Mouse (Mus musculus) midbrain, embryonic 14.5 days (tissue): Measurements from ENCODE around the gene Tfr2. TPM values are rescaled to one million over a fixed set of nuclear protein-coding genes. Genes with fewer than 3 reads are reported as not detected.

ENCODE experiments used
- microRNA-seq: library from miRNA; unstranded; fragments of <30 nt; microRNA quantifications from one replicate; pipeline ENCODE4, GENCODE M21; 2016
- polyA plus RNA-seq: library from polyadenylated mRNA; unstranded; fragments of >200 nt; fragmentation: Nextera tagmentation; extraction: Ambion mirVana; gene quantifications from 2 replicates; pipeline ENCODE4 v1.2.1, GENCODE M21; 2014

Tfr2 gene
- polyA plus RNA-seq, 1 experiment from 2014 or later: 4.0 TPM

Small RNA genes lying within 50 kb of the gene (microRNA-seq; reads per million reads assigned to microRNA genes)
- gene Mir6418: 2.6 reads per million, percentile 18 among the genes with 10 or more reads in this experiment

Other genes starting within 250 kb of the Tfr2 start
- 17.1 and 18.6 TPM in 2 replicates for gene Slc12a9, start 236.2 kb upstream of the Tfr2 start, polyA plus RNA-seq
- 3.4 and 8.5 TPM in 2 replicates for gene Ephb4, start 219.7 kb upstream of the Tfr2 start, polyA plus RNA-seq
- gene Zan, start 92.8 kb upstream of the Tfr2 start, polyA plus RNA-seq: 0.11 and 0.12 TPM in 2 replicates
- gene Pop7, start 67.3 kb upstream of the Tfr2 start, polyA plus RNA-seq: 83.7 and 103 TPM in 2 replicates
- gene Gigyf1, start 51.3 kb upstream of the Tfr2 start, polyA plus RNA-seq: 17.0 and 23.5 TPM in 2 replicates
- gene Epo, start 36.6 kb upstream of the Tfr2 start, polyA plus RNA-seq: not detected in 2 replicates
- gene Gnb2, start 36.3 kb upstream of the Tfr2 start, polyA plus RNA-seq: 633 and 757 TPM in 2 replicates
- gene Actl6b, start 16.3 kb upstream of the Tfr2 start, polyA plus RNA-seq: 234 and 291 TPM in 2 replicates
- gene Mospd3, start 31.2 kb downstream of the Tfr2 start, polyA plus RNA-seq: 67.2 and 83.9 TPM in 2 replicates
- 3.0 and 11.7 TPM in 2 replicates for gene Pcolce, start 43.9 kb downstream of the Tfr2 start, polyA plus RNA-seq
- 0.09 and 0.18 TPM in 2 replicates for gene Fbxo24, start 59.2 kb downstream of the Tfr2 start, polyA plus RNA-seq
- 18.1 and 21.9 TPM in 2 replicates for gene Lrch4, start 59.3 kb downstream of the Tfr2 start, polyA plus RNA-seq
- gene Gm20605, start 59.3 kb downstream of the Tfr2 start, polyA plus RNA-seq: 4.4 and 6.0 TPM in 2 replicates
- 4.1 and 5.6 TPM in 2 replicates for gene Sap25, start 71.5 kb downstream of the Tfr2 start, polyA plus RNA-seq
- not detected in 2 replicates for gene Irs3, start 75.9 kb downstream of the Tfr2 start, polyA plus RNA-seq
- 10.3 and 12.8 TPM in 2 replicates for gene Agfg2, start 114.9 kb downstream of the Tfr2 start, polyA plus RNA-seq
- gene Nyap1, start 171.8 kb downstream of the Tfr2 start, polyA plus RNA-seq: 16.2 and 28.8 TPM in 2 replicates
- gene Tsc22d4, start 175.9 kb downstream of the Tfr2 start, polyA plus RNA-seq: 42.1 and 47.0 TPM in 2 replicates
- gene Ppp1r35, start 209.0 kb downstream of the Tfr2 start, polyA plus RNA-seq: 53.4 and 58.6 TPM in 2 replicates
- gene Mepce, start 217.8 kb downstream of the Tfr2 start, polyA plus RNA-seq: 11.3 and 14.4 TPM in 2 replicates
- gene Zcwpw1, start 218.0 kb downstream of the Tfr2 start, polyA plus RNA-seq: 5.6 and 8.2 TPM in 2 replicates